Mouse (Mus musculus) liver, embryonic 12.5 days (tissue): ENCODE data around the gene Ptpn5. TPM values are rescaled to one million over a fixed set of nuclear protein-coding genes. Genes with fewer than 3 reads are reported as not detected.

Experiments used
- ATAC-seq: fragments of 200-750 bp; cut with Nextera tagmentation; 2 replicates; pipeline ENCODE4 v1.8.0; 2017; ENCODE audit warnings: moderate number of reproducible peaks, mild to moderate bottlenecking, moderate library complexity
- H3K27ac ChIP-seq: fragments of 300-500 bp; sonication (generic); 2 replicates; pipeline ENCODE4 v1.5.1; 2016; ENCODE audit warnings: mild to moderate bottlenecking
- H3K27me3 ChIP-seq: fragments of 300-500 bp; sonication (generic); replicated peaks from 2 replicates; pipeline ENCODE4 v1.6.1; 2016; ENCODE audit warnings: mild to moderate bottlenecking, moderate library complexity
- H3K36me3 ChIP-seq: fragments of 300-500 bp; sonication (generic); 2 replicates; pipeline ENCODE4 v1.6.1; 2016; ENCODE audit warnings: mild to moderate bottlenecking, moderate library complexity
- H3K4me1 ChIP-seq: fragments of 300-500 bp; sonication (generic); 2 replicates; pipeline ENCODE4 v1.6.1; 2016
- H3K4me2 ChIP-seq: fragments of 300-500 bp; sonication (generic); 2 replicates; pipeline ENCODE4 v1.6.1; 2016; ENCODE audit warnings: mild to moderate bottlenecking, moderate library complexity
- H3K4me3 ChIP-seq: fragments of 300-500 bp; sonication (generic); 2 replicates; pipeline ENCODE4 v1.5.1; 2016; ENCODE audit warnings: mild to moderate bottlenecking, moderate library complexity
- H3K9ac ChIP-seq: fragments of 300-500 bp; sonication (generic); 2 replicates; pipeline ENCODE4 v1.6.1; 2016; ENCODE audit warnings: mild to moderate bottlenecking, moderate library complexity
- H3K9me3 ChIP-seq: fragments of 300-500 bp; sonication (generic); replicated peaks from 2 replicates; pipeline ENCODE4 v1.6.1; 2016; ENCODE audit warnings: mild to moderate bottlenecking, moderate library complexity
- WGBS: fragments of 180-500 bp; shearing (Covaris S2); methylation state at CpG from one replicate; pipeline ENCODE4 v1.1.7; 2016; ENCODE audit not compliant: insufficient replicate concordance; 5-methylcytosine and 5-hydroxymethylcytosine counted together
- polyA plus RNA-seq: library from polyadenylated mRNA; unstranded; fragments of >200 nt; fragmentation: Nextera tagmentation; extraction: Ambion mirVana; gene quantifications from 2 replicates; pipeline ENCODE4 v1.2.1, GENCODE M21; 2016

The Ptpn5 gene
- polyA plus RNA-seq, 1 experiment from 2014 or later: not detected

DNA sequence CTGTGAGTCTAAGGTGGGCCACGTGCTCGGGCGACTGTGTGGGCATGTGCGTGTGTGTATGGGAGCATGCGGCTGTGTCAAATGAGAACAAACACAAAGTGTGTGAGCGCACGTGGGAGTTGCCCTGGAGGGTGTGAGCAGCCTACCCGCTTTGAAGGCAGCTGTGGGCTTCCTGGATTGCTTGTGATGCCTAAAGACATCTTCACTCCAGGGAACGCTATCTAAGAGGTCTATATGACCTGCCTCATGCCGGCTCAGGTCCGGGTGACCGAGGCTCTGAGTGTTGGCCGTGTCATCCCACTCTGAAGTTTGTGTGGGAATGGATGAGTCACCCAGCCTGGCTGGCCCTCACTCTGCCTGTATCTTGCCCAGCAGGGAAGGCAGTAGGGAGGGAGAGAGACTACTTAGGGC is 24.7 kb downstream of the Ptpn5 start:
- H3K27ac ChIP-seq: no peak overlapping the region
- 70% methylated on average over 13 of the region's 13 CpGs for WGBS
- no peak for ATAC-seq

DNA sequence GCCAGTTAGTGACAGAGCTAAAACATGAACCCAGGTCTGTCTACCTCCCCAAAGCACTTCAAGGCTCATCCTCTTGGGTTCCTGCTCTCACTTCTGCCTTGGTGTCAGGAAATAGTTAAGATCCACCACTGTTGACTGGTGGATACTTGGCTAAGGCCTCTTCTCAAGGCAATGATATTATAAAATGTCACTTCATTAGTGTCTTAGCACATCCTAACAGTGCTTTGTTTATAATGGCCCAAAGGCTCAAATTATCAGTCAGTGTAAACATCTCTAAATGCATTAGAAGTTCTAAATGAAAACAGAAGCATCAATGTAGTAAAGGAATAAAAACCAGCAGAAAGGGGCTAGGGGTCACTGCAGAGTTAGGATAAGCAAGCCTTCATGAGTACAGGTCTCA is 26.5 kb downstream of the Ptpn5 start:
- no peak for ATAC-seq
- Histone ChIP-seq H3K27ac (no peak overlapping the region), H3K36me3 (no peaks in the 10 kb centered on the region), H3K4me1 (no peaks in the 10 kb centered on the region), H3K9me3 (no peaks in the 10 kb centered on the region), H3K4me3 (no peak overlapping the region), H3K4me2 (no peak overlapping the region), H3K27me3 (no peaks in the 10 kb centered on the region), H3K9ac (no peak overlapping the region)

More for the DNA sequence above, 24.7 kb downstream of the Ptpn5 start:
- H3K4me1 ChIP-seq: no peaks in the 10 kb centered on the region
- no peak overlapping the region for H3K9ac ChIP-seq
- H3K4me2 ChIP-seq: no peak overlapping the region
- H3K36me3 ChIP-seq: no peaks in the 10 kb centered on the region
- H3K4me3 ChIP-seq: no peak overlapping the region
- H3K27me3 ChIP-seq: no peaks in the 10 kb centered on the region
- no peaks in the 10 kb centered on the region for H3K9me3 ChIP-seq

DNA sequence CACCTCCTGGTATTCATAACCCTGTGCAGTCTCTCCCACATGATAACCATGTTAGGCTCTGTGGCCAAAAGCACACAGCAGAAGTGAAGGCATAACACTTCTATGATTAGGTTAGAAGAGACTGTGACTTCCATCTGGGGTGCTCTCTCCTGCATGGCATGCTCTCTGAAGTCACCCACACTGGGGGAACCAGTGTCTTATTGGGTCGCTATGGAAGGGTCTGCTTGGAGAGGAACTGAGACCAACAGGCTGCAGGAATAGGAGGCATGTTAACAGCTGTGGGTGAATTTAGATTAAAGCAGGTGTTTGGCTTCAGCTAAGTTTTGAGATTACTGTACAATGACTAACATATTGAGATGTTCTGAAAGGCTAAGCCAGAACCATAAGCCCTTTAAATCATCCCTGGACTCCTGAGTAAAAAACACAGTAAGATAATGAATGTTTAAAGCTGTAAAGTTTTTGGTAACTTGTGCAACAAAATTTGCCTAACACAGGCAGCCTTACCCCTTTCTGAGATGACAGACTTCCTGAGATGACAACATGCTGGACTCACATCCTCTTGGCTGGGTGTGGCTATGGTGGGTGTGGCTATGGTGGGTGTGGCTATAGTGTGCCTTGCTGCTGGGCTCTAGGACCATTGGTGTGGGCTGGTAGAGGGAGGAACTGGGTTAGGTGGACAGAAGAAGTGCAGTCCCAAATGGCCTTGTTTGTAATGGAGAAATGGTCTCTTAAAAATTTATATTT is 29.6 kb downstream of the Ptpn5 start:
- Histone ChIP-seq H3K36me3 (no peaks in the 10 kb centered on the region), H3K27ac (no peak overlapping the region), H3K4me1 (no peaks in the 10 kb centered on the region), H3K4me2 (no peak overlapping the region), H3K4me3 (no peak overlapping the region), H3K27me3 (no peaks in the 10 kb centered on the region), H3K9ac (no peak overlapping the region), H3K9me3 (no peaks in the 10 kb centered on the region)
- 54% methylated on average over 1 of the region's 1 CpGs for WGBS
- ATAC-seq: no peak

DNA sequence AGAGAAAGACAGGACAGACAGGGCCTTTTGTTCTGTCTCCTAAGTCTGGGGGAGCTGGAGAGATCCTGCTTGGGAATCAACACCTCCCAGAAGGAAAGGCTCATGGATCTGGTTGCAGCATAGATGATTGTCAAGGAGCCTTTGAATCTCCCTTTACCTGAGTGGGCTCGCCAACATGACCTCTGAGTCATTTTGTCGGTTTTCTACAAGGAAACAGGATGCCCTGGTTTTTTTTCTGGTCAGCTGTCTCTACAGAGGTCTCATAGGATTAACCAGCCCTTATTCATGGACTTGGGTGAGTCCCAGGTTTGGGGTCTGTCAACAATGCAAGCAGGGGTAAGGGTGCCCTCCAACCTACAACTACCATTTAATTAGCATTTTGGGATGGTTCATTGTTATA is 30.5 kb downstream of the Ptpn5 start:
- Histone ChIP-seq H3K4me1 (no peaks in the 10 kb centered on the region), H3K4me3 (no peak overlapping the region), H3K9me3 (no peaks in the 10 kb centered on the region), H3K4me2 (no peak overlapping the region), H3K9ac (no peak overlapping the region), H3K27ac (no peak overlapping the region), H3K27me3 (no peaks in the 10 kb centered on the region), H3K36me3 (no peaks in the 10 kb centered on the region)
- 35% methylated on average over 2 of the region's 2 CpGs for WGBS
- ATAC-seq: no peak

DNA sequence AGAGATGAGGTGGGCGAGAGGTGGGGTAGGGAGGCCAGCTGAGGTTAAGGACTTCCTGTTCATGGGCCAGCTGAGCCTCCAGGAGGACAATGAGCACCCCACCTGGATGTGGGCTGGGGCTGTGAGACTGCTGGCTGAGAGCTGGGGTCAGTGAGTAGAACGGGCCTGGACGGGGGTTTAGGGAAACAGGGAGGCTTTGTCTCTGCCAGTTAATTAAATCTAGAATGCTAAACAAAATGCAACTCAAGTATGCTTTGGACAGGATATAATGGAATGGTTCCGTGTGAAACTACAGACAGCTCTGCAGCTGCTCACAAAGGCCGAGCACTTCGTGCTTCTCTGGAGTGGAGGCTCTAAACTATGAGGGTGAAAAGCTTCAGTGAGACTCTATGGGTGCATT is 32.9 kb downstream of the Ptpn5 start:
- H3K9ac ChIP-seq: no peak overlapping the region
- no peaks in the 10 kb centered on the region for H3K9me3 ChIP-seq
- WGBS: 59% methylated on average over 6 of the region's 6 CpGs
- no peak overlapping the region for H3K4me2 ChIP-seq
- H3K4me1 ChIP-seq: no peaks in the 10 kb centered on the region
- no peak for ATAC-seq
- no peak overlapping the region for H3K27ac ChIP-seq
- no peaks in the 10 kb centered on the region for H3K36me3 ChIP-seq
- H3K4me3 ChIP-seq: no peak overlapping the region
- no peaks in the 10 kb centered on the region for H3K27me3 ChIP-seq

DNA sequence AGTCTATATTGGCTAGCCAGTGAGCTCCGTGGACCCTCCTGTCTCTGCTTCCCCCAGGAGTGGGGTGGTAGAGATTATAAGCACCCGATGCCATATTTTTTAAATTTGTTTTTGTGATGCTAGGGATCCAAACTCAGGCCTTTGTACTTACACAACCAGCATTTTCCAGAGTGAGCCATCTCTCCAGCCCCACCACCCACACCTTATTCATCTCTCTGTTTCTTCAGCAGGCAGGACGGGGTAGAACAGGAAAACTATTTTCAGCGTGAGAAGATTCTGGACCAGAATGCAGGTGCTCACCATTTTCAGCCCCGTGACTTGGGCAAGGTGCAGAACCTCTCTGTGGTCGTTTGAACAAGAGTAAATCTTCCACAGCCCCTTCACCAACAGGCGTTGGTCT is 34.2 kb downstream of the Ptpn5 start:
- Histone ChIP-seq H3K9me3 (no peaks in the 10 kb centered on the region), H3K9ac (no peak overlapping the region), H3K4me2 (no peak overlapping the region), H3K4me1 (no peaks in the 10 kb centered on the region), H3K36me3 (no peaks in the 10 kb centered on the region), H3K4me3 (no peak overlapping the region), H3K27me3 (no peaks in the 10 kb centered on the region), H3K27ac (no peak overlapping the region)
- ATAC-seq: no peak
- 60% methylated on average over 7 of the region's 7 CpGs for WGBS

DNA sequence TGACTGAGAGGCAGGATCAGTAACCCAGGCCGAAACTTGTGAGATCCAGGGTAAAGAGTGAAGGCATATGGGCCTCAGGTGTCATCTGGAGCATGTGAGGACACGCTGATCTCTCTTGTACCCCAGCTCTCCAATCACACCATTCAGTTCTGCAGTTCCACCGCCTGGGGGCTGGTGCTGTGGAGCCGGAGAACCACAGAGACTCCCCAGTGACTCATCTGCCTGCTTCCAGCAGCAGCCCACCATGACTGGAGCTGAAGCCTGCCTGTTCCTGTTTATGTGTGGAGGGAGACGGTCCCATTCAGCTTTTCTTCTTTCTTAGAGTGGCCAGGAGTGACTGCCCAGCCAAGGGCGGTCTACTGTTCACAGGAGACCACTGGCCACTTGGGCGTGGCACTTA is 35.4 kb downstream of the Ptpn5 start:
- Histone ChIP-seq H3K27me3 (no peaks in the 10 kb centered on the region), H3K4me1 (no peaks in the 10 kb centered on the region), H3K27ac (no peak overlapping the region), H3K9ac (no peak overlapping the region), H3K9me3 (no peaks in the 10 kb centered on the region), H3K4me2 (no peak overlapping the region), H3K36me3 (no peaks in the 10 kb centered on the region), H3K4me3 (no peak overlapping the region)
- WGBS: 46% methylated on average over 7 of the region's 7 CpGs
- no peak for ATAC-seq

DNA sequence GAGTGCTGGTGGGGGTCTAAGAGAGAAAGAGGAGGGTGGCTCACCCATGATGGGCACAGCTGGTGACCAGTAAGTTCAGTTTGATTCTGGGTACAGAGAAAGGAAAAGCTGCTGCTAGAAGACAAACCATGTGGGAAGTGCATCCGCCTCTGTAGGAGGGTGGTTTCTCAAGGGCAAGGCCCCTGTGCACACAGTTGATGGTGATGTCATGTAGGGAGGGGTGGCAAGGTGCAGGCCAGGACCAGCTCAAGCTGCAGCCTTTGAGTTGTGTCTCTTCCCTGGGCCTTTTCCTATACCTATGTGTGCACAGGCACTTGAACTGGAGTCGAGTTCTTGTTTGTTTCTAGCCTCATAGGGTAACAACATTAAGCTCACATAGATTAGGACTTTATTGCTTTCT is 38.5 kb downstream of the Ptpn5 start:
- 67% methylated on average over 2 of the region's 2 CpGs for WGBS
- Histone ChIP-seq H3K4me1 (no peaks in the 10 kb centered on the region), H3K36me3 (no peaks in the 10 kb centered on the region), H3K4me3 (no peak overlapping the region), H3K27ac (no peak overlapping the region), H3K4me2 (no peak overlapping the region), H3K27me3 (no peaks in the 10 kb centered on the region), H3K9me3 (no peaks in the 10 kb centered on the region), H3K9ac (no peak overlapping the region)
- no peak for ATAC-seq

DNA sequence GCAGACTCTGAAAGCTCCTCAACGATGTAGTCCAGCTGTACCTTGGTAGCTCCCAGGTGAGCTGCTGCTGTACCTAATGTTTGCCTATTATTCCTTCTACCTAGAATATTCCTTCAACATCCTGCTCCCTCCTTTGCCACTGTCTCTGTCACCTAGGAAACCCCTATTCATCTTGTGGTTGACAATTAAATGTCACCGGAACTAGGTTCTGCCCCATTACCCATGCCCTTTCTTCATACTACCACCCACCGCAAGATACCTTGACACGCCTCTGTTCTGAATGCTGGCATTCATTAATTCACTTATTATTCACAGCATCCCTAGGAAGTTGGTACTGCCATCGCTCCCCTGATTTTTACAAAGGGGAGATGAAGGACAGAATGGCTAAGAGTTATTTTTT is 39.5 kb downstream of the Ptpn5 start:
- 74% methylated on average over 5 of the region's 5 CpGs for whole genome bisulfite sequencing
- Histone ChIP-seq H3K27me3 (no peaks in the 10 kb centered on the region), H3K27ac (no peak overlapping the region), H3K9me3 (no peaks in the 10 kb centered on the region), H3K4me2 (no peak overlapping the region), H3K9ac (no peak overlapping the region), H3K4me1 (no peaks in the 10 kb centered on the region), H3K4me3 (no peak overlapping the region), H3K36me3 (no peaks in the 10 kb centered on the region)
- ATAC-seq: no peak

DNA sequence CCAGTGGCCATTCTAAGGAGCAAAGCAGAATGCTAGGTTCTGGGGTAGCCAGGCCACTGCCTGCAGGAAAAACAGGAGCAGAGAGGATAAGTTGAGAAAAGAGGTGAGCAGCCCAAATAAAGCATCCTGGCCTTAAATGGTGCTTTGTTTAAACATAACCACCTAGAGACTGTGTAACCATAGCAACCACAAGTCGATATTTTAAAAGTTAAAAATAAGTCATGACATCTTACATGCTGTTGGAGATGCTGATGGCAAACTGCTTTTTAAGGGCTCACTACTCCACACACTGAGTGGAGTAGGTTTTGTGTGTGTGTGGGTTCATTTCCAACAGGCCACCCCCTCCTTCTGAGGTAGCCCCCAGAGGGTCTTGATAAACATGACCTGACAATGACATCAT is 48.4 kb downstream of the Ptpn5 start:
- no peaks in the 10 kb centered on the region for H3K36me3 ChIP-seq
- no peak overlapping the region for H3K9ac ChIP-seq
- H3K27me3 ChIP-seq: no peaks in the 10 kb centered on the region; the same call in 1 of the 2 replicates
- H3K4me1 ChIP-seq: 0 out of 2 replicates have a peak, but pooled peaks cover 3% of the 10 kb centered on the region
- no peaks in the 10 kb centered on the region for H3K9me3 ChIP-seq
- no peak overlapping the region for H3K4me3 ChIP-seq
- H3K27ac ChIP-seq: no peak overlapping the region
- no peak overlapping the region for H3K4me2 ChIP-seq
- 67% methylated on average over 1 of the region's 1 CpGs for WGBS
- ATAC-seq: no peak

DNA sequence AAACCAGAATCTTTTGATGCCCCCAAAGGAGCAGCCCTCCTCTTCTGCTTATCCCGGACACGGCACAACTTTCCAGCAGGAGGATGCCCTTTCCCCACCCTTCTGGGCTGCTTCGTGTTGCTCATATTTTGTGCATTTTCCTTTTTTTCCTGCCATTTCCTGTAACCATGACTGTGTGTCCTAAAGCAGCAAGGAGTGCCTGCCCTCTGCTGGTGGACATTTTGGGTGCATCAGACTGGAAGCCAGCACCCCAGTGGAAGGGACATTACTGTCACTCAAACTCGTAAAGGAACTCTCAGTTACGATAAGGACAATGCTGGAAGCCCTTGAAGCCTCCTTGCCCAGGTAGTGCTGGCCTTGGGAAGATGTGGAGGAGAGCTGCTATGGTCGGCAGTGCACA is 52.2 kb downstream of the Ptpn5 start:
- no peak for ATAC-seq
- H3K36me3 ChIP-seq: no peaks in the 10 kb centered on the region
- no peak overlapping the region for H3K4me2 ChIP-seq
- H3K4me3 ChIP-seq: no peak overlapping the region
- H3K27ac ChIP-seq: no peak overlapping the region
- H3K9ac ChIP-seq: no peak overlapping the region
- 0 out of 2 replicates have a peak, but pooled peaks cover 3% of the 10 kb centered on the region for H3K4me1 ChIP-seq
- H3K27me3 ChIP-seq: no peaks in the 10 kb centered on the region; the same call in 1 of the 2 replicates
- no peaks in the 10 kb centered on the region for H3K9me3 ChIP-seq
- WGBS: 30% methylated on average over 6 of the region's 6 CpGs

DNA sequence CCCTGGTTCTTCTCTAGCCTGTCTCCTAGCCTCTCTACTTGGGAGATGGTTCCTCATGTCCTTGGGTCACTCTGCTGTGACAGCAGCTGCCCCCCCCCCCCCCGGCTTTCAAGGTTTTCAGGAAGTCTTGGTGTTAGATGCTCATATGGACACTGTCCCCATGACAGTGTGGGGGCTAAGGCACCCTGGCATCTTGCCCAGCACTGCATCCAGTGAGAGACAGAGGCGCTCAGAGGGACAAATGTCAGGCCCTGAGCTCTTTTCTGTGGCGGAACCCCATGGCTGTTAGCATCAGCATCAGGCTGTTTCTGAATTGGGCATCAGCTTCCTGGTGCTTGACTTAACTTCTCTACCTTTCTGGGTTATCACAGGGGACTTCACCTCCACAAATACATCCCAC is 52.6 kb downstream of the Ptpn5 start:
- no peak for ATAC-seq
- 54% methylated on average over 3 of the region's 3 CpGs for WGBS
- no peak overlapping the region for H3K27ac ChIP-seq
- H3K4me2 ChIP-seq: no peak overlapping the region
- H3K4me3 ChIP-seq: no peak overlapping the region
- H3K9me3 ChIP-seq: no peaks in the 10 kb centered on the region
- H3K9ac ChIP-seq: no peak overlapping the region
- 0 out of 2 replicates have a peak, but pooled peaks cover 3% of the 10 kb centered on the region for H3K4me1 ChIP-seq
- no peaks in the 10 kb centered on the region for H3K36me3 ChIP-seq
- no peaks in the 10 kb centered on the region; the same call in 1 of the 2 replicates for H3K27me3 ChIP-seq

DNA sequence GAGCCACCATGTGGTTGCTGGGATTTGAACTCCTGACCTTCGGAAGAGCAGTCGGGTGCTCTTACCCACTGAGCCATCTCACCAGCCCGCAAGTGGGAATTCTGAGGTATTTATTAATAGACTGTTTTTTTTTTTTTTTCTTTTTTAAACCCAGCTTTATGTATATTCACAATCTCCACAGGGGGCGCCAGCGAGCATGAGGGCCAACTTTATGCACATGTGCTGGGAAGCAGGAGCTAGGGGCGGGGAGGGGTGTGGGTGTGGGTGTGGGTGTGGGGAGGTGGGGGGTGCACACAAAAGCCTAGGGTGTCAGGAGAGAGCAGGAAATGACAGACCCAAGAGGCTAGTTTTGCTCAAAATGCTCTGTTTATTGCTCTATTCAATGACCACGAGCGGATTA is 56.0 kb downstream of the Ptpn5 start:
- no peak overlapping the region for H3K9ac ChIP-seq
- no peak overlapping the region for H3K27ac ChIP-seq
- H3K36me3 ChIP-seq: no peaks in the 10 kb centered on the region
- no peak overlapping the region for H3K4me2 ChIP-seq
- no peak overlapping the region for H3K4me3 ChIP-seq
- ATAC-seq: no peak
- H3K4me1 ChIP-seq: peaks cover 7% of the 10 kb centered on the region; the same call in 1 of the 2 replicates
- H3K27me3 ChIP-seq: no peaks in the 10 kb centered on the region; the same call in 1 of the 2 replicates
- H3K9me3 ChIP-seq: no peaks in the 10 kb centered on the region
- 54% methylated on average over 8 of the region's 8 CpGs for WGBS
